Mouse (Mus musculus): ENCODE measurements at regions not wholly inside any gene's neighbourhood (a gene's known extent, or its start where the extent isn't known, plus 50 kb on each side); places are given as distances from the start of the nearest gene placed in this dataset.
A peak's percentile ranks its signal among the peaks of the same experiment; 100 is the strongest.

DNA sequence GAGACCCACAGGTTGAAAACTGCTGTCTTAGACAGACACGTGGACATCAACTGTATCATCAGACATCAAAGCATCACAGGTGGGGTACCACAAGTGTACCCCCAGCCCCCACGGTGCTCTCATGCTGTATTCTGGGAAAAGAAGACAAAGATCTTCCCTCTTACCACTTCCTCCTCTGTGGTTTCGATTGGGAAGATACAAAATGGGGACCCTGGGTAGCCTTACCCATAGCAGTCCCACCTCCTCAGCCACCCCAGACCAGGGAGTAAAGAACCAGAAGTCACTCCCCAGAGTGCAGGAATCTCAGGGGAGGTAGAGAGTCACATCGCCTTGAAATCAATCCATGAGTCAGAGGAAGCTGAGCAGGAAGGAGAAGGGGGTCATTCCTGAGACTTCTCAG is 60.7 kb upstream of the Ctnnb1 start:
- no peak for DNase-seq

DNA sequence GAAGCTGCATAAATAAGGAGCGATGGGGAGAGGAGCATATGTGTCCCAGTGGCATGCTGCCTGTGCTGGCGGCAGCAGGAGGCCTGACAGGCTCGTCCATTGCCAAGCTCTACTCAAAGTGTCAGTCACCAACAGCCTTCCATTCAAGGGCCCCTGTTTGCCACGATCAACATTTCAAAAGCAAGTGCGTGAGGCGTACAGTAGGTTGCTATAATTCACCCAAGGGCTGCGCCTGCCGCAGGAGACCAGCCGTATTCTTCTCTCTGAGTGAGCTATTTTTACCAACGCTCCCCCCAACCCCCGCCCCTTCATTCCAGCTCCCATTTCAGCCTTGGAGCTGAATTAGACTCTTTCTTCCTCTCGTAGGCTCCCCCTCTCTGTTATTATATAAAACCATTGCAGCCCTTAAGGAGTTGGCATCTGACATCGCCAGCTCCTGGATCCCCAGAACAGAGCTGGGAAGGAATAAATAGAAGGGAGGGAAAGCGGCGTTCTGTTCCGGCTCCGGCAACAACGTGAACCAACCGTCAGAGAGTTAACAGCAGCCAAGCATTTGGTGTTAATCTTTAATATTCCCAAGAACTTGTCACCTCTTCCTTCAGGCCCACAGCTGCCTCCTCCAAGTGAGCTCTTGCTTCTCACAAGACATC is 59.5 kb upstream of the Ctnnb1 start:
- peak; percentile 76 for DNase-seq

DNA sequence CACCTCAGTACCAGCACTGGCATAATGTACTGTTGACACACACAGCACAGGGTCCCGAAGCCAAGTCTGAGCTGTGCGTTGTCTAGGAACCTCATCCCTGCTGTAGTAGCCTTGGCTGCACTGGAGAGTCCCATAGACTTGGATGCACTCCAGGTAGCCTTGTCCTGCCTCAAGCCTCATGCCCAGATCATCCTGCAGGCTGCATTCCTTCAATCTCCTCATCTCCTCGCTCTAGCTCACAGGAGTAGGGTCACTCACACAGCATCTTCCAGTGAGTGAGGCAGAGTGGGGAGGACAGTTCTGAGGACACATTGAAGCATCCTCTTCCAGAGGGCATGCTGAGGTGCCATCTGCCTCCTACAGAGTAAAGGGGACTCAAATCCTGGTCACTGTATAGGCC is 55.7 kb upstream of the Ctnnb1 start:
- peak; percentile 51 for DNase-seq

DNA sequence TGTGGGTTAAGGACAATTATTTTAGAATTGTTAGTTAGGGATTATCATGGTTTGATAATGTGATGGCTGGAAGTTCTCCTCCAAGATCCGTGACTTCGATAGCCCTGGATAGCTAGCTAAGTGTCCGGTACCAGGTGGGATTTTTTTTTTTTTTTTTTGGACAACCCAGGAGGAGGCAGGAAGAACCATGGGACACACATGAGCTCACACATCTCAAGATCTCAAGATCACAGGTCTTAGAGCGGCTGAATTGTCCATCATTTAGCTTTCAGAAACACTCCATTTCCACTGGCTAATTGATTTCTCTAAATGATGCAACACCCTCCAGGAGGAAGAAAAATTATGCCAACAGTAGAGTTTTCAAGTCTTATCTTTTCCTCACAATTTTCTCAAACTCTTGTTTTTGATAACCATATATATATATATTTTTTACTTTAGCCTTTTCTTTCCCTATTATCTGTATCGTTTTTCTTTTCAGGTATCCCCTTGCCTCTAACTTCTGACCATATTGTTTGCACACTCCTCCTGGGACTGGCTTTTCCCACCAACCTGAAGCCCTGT is 54.5 kb upstream of the Ctnnb1 start:
- no peak for DNase-seq

DNA sequence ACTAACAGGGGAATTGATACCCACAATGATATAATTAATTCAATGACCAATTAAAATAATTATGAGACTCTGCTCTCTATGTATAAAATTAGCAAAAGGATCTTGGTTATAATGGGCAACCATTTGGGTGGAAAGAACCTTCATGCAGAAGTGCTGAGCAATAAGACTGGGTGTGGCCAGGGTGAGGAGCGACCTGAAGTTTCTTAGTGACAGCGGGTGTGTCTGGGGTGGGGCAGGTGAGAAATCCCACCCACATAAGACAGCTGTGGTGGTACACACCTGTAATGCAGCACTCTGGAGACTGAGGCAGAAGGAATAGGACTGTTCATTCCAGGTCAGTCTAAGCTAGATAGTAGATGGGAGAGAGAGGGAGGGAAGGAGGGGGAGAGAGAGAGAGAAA is 51.9 kb upstream of the Ctnnb1 start:
- DNase-seq, result no peak
